Mouse (Mus musculus): Measurements from ENCODE around the gene Armc12.

The Armc12 gene

DNA sequence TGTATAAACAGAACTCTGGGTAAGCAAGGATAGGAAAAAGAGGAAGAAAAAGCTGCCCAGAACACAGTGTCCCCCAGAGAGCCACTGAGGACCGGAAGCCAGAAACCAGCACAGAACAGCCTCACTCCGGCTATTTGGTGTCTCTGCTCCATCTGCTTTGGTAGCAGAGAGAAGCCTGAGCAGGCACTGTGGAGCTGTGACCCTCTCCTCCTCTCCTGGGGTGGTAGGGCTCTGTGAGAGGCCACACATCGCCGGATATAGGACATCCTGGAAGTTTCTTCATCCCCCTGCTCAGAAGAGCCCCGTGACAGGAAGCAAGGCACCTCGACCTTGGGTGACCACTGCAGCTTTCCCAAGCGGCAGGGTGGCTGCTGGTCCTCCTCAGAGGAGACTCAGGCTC, 16.8 kb upstream of the Armc12 start:
- DNase-seq, result peak; percentile 22

DNA sequence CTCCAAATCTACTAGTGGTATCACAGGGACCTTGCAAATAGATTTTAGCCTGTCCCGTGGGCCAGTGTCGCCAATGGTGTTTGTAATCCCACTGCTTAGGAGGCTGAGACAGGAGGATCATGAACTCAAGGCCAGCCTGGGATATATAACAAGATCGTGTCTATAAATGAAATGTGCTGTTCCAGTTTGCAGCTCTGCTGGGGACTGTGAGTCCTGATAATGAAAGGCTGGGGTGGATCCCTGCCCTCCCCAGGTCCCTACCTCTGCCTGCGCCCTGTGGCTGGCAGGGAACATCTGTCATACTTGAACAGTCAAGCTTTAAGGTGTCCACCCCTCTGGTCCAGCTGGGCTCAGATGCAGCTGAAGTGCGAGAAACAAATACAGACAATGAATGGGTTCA, 16.1 kb upstream of the Armc12 start:
- peak; percentile 26 for DNase-seq

DNA sequence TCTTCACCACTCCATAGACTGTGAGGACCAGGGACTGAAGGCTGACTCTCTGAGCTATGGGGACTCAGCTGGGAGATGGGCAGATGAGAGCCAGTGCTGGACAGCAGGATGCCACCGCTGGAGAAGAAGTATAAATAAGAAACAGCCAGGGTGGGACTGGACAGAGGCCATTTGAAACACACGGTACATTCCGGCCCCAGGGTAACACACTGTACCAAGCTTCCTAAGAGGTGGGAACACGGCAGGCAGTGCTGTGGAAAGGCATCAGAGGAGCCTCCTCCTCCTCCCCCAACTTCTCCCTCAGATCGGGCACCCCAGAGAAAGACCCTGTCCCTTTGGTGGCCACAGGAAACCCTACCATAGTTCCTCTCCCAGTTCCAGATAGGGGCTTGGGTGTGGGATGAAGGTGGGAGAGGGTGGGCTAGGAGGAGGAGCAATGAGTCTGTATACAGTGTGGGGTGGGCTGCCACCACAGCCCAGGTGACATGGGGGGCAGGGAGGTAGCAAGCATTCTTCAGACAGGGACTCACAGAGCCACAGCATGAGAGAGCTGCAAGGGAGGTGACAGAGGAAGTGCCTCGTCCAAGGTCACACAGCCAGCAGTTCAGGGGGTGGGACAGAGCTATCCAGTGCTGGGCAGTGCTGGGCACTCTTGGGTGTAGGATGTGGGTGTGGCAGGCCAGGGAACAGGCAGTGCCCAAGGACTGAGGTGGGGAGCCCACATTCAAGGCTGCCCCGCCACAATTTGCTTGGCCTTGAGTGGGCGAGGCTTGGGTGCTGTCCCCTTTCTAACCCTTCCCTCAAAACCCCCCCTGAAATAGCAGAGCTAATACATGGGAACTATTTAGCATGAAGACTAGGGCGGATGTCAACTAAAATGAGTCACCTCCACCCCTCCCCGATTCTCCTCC, 14.9 kb upstream of the Armc12 start:
- peak; percentile 67 for DNase-seq

DNA sequence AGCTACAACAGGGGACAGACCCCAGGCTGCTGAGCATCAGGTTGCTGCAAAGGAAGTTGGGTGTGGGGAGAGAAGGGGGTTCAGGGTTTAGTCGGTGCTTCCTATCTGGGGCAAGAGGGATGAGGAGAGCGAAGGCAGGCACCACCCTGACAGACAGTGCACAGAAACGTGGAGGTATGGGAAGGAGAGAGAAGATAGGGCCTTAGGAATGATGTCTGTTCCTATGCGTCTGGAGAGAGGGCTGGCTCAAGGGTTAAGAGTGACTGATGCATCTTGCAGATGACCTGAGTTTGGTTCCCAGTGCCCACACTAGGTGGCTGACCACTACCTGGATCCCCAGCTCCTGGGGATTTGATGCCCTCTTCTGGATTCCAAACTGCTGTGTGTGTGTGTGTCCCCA, 13.7 kb upstream of the Armc12 start:
- peak; percentile 60 for DNase-seq

DNA sequence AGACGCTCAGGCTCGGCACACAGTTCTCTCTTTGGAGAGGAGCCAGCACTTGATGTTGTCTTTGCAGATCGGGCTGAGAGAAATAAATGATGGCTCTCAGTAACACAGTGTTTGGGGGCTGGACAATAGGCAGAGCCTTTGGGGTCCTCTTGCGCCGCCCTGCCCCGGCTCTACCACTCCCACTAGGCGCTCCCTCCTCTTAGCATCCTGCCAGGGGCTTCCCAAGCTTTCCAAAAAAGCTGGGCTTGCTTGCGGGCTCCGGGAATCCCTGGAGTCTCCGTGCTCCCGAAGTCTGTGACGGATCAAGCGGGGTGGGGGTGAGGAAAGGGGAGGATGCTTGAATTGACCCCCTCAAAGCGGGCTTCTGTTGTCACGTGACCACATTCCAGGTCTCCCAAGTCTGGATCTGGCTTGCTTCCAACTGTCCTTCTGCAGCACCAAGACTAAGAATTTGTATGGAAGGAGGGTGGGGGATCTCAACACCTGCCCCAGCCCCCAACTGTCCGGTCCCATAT, 13.1 kb upstream of the Armc12 start, which contains the start of gene Fkbp5:
Gene Fkbp5 (minus strand): TSS at position 87 of the 515 bp plus-strand sequence.
- peak; percentile 51 for DNase-seq

DNA sequence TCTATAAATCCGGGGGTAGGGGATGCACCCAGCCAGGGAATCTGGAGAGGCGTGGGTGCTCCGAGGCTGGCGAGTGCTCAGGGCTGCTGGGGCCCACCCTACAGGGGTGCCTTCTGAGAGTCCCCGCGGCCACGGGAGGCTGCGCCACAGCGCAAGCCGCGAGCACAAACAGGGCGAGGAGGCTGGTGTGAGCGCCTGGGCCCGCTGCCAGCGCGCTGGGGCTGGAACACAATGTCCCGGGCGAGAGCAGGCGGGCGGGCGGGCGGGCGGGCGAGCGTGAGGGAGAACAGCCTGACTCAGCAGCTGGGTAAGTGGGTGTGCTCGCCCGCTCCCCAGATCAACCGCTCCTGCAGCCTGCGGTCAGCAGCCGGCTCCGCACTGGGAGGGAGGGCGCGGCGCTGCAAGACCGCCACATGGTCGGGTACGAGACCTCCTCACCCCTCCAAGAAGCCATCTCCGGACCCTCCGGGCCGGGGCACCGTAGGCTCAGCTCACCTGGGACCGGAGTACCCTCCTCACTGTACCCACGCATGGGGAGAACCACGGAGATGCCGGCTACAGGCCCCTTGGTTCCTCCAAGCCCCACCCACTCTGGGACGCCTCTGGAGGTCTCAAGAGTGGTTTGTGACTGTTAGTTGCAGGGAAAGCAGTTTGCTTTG, 12.5 kb upstream of the Armc12 start:
- DNase-seq, result peak; percentile 83

DNA sequence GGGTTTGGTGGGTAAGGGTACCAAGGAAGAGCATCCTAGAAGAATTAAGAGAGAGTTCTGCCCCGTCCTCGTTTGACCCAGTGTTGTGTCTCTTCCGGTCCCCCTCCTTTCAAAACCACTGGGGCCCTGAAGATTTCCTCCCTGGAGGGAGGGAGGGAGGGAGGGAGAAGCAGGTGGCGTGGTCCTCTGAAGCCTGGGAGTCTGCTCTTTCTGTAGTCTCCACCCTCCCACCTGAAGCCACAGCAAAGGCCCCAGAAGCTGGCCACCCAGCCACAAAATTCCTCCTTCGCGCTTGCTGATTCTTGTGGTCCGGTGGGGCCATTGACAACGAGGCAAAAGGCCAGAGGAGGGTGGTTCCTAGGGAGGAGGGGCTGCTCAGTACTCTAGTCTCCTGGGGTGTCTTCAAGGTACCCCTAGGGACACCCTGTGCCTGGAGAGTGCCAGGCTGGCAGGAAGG, 12.0 kb upstream of the Armc12 start:
- DNase-seq, result peak; percentile 63

DNA sequence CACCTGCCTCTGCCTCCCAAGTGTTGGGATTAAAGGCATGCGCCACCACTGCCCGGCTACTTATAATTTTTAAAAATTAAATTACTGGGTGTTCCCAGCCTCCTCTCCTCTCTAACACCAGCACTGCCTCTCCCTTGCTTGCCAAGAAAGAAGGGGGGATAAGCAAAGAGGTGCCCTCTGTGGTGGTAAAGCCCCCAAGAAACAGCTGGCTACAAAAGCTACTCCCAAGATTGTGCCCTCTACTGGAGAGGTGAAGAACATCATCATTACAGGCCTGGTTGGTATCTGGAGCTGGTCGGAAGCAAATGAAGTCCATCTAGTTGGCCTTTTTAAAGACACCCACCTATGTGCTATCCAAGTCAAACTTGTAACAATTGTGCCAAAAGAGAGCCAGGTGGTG, 10.8 kb upstream of the Armc12 start:
- peak; percentile 42 for DNase-seq

DNA sequence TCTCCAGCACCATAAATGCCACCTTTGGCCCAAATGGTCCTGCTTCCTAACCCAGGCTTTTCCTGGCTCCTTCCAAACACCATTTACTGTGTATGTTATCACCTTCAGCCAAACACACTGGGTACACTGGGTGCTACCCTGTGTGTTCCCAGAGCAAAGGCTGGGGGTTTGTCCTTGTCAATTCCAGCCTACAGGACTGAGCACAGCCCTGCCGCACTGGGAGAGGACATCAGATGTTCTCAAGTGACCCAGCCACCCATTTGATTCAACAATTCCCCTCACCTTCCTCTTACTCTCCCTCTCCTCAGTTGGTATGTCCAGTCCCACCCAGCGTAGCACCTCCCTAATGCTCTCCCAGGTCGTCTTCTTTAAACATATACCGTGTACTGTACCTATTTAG, 10.0 kb upstream of the Armc12 start:
- DNase-seq, result no peak

DNA sequence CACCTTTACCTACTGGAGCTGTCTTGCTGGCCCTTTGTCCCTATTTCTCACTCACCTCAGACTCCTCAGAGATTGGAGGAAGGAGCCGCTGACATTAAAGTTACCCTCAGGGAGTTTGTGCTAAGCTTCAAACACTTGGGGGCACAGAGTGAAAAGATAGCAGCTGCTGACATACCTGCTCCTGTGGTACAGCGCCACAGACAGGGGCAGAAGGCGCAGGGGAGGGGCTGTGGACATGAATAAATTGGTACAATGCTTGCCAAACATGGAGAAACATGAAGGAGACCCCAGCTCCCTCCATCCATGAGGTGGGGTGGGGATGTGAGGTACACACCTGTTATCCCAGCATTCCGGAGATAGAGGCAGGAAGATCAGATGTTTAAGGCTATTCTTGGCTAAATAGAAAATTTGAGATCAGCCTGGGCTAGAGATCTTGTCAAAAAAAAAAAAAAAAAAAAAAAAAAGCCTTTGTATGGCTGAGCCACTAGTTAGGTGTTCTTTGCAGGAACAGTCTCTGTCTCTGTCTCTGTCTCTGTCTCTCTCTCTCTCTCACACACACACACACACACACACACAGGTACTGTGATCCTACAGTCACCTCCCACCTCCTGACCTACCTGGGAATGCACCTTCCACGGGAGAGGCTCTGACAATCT, 9.4 kb upstream of the Armc12 start:
- DNase-seq, result peak; percentile 67

DNA sequence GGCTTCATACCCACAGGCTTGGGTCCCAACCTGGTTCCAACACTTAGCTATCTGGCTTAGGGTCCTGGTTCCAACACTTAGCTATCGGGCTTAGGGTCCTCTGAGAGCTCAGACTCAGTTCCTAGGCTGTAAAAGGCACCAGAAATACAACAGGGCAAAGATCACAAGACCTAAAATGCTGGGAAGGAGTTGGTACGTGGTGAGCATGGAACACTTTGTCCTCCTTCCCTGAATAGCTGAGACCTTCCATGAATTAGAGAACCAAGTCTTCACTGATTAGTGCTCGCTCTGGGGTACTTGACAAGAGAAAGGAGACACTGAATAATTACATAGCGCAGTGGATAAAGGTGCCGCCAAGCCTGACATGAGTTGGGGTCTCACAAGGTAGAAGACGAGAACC, 8.7 kb upstream of the Armc12 start:
- DNase-seq, result peak; percentile 12

DNA sequence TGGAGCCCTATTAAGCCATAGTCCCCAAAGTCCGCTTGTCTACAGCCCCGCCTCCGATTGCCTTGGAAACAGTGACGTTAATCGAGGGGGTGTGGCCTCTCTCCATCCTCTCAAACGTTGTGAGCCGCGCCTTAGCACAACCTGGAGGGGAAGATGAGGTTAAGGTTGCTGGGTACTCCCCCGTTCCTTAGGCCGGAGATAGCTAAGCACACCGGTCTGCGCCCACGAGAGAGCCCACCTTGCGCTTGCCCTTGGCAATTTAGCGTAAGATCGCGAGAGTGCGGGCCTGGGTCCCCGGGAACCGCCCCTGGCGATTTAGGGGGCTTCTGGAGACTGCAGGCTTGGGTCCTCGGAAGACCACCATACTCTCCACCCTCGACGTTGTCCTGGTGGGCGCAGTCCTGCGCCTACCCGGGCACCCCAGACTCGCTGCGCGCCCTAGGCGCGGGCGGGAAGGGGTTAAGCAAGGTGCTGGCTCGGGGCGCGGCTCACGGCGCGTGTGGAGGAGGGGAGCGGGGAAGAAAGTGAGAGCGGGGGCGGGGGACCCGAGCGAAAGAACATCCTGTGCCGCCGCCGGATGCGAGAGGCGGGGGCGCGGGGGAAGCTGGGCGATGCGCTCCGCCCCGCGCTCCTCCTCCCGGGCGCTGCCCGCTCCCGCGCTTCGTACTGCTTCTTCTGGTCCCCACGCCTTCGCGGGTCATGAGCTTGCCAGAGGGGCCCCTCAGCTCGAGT, 7.8 kb upstream of the Armc12 start:
- DNase-seq, result peak; percentile 98

DNA sequence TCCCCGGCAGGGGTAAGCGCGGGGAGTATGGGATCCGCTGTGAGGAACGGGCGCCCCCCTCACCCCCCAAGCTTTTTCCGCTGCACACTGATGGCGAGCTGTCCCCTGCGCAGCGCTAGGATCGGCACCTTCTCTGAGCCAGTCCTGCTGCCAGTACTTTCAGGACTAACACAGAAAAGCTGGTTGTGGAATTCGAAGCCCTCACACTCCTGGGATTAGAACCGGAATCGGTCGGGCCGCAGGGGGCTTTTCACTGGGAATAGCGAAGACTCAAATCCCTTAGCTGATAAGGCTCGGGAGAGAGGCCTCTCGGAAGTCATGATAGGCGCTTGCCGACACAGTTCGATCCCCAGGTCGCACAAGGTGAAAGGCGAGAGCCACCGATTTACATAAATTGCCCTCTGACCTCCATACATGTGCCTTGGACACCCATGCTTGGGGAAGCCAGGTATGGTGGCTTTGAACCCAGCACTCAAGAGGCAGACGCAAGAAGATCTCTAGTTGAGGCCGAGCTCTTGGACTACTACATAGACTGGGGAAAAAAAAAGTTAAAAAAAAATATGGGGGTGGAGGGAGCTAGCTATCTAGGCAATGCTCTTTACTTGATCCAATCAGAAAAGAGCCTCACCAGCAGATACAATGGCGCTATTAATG, 7.1 kb upstream of the Armc12 start:
- no peak for DNase-seq

DNA sequence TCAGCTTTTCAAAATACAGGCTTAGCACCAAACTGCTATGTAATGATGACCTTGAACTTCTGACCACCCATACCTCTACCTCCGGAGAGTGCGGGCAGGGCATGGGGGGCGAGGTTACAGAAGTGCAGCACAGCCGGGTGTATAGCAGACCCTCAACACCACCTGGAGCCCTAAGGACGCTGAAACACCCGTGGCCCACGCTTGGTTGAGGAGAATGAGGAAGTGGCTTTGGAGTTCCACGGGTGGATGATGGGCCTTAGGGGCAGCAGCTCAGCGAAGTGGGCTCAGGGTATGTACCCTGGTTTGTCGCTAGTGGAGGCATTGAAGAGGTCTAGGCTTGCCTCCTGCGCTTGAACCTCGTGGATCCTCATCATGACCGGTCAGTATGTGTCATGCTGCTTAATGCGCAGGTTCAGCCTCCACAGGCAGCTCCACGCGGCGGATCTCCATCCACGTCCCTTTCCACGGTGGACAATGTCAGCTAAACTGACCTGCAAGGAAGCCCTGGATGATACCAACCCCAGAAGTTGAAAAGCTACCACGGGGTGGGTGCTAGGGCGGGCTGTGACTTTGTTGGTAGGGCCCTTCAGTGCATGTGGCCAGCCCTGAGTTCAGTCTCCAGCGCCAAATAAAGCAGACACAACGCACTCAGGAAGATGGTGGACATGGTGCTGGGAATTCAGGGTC, 6.5 kb upstream of the Armc12 start:
- peak; percentile 65 for DNase-seq

DNA sequence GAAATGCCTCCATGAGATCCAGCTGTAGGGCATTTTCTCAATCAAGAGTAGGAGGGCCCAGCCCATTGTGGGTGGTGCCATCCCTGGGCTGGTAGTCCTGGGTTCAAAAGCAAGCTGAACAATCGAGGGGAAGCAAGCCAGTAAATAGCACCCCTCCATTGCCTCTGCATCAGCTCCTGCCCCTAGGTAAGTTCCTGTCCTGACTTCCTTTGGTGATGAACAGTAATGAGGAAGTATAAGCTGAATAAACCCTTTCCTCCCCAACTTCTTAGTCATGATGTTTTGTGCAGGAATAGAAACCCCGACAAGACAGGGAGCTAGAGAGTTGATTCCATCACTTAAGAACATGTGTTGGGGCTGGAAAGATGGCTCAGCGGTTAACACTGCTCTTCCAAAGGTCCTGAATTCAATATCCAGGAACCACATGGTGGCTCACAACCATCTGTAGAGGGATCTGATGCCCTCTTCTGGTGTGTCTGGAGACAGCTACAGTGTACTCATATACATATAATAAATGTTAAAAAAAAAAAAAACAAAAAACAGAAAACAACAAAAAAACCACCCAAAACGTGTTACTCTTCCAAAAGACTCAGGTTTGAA, 5.7 kb upstream of the Armc12 start:
- peak; percentile 39 for DNase-seq

DNA sequence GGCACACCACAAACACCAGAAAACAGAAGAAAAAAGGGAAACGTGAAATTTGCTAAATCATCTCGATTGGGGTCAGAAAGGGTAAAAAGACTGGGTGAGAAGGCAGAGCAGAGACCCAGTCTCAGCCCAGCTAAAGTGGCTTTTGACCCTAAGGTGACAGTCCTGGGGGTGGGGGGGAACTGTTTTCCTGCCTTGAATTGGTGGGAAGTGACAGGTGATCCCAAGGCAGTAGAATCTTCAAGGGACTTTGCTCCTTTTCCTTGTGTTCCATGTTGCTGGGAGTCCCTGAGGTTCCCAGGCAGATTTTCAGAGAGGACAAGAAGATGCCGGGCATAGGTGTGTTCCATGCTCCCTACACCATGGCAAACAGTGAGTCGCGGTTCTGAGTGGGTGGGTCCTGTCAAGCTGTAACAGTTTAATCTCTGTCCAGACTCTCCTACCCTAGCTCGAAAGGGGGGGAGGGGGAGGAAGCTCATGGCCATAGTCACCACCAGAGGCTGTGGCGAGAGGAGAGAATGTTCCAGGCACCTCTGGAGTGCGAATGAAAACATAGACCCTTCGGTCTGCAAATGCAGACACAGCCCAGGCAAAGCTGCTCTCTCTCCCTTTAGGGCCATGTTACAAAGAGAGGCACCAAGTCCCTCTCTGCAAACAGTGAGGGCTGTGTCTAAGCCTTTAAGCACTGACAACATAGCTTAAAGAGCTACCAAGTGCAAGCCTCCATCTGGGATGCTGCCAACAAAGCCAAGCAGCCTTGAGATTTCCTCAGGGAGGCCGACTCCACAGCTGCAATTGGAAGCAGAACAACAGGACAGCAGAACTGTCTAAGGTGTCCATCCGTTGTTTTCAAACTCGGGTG, 3.2 kb upstream of the Armc12 start:
- DNase-seq, result no peak

DNA sequence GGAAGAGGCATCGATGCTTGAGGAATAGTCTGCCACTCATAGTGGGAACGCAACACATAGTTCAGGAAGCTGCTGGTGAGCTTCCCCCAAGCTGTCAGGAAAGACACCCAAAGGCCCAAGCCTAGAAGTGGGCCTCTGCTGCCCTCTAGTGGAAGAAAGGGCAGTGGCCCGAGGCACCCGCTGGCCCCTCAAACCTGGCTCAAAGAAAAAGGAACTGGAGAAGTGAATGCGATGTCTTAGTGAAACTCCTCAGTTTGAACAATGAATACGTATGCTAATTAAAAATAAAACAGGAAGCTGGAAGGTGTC, 2.6 kb upstream of the Armc12 start:
- DNase-seq, result peak; percentile 93

DNA sequence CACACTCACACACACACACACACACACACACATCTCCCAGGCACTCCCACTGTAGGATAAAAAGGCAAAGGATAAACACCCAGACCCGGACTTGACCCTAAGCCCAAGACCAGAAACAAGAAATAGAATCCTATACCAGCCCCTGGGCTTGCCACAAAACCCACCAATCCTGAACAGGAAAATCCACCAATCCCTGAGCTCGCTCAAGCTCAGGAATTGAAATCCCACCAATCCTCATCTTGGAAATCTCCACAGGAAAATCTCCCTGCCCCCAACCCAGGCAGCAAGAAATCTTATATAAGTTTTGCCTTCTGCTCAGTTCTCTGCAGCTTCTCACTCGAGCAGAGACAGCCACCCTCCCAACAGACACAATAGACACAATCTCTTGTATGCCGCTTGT, 1.5 kb upstream of the Armc12 start:
- DNase-seq, result no peak

DNA sequence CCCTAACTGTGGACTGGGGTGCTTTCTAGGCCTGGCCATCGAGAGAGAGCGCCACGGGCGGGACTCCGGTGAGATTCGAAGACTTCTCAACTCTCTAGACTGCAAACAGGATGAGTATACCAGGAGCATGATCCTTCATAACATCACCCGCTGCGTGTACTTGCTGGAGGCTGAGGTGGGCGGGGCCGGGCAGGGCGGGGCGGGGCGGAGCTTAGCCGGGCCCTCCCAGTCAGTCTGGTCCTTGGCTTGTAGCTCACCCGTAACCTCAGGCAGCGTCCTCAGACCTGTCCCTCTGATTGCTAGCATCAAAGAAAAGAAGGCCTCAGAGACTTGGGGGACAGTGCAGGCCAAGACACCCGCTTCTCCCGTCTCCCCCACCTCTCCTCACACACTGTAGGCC, 1.3 kb downstream of the Armc12 start:
- peak; percentile 49 for DNase-seq

DNA sequence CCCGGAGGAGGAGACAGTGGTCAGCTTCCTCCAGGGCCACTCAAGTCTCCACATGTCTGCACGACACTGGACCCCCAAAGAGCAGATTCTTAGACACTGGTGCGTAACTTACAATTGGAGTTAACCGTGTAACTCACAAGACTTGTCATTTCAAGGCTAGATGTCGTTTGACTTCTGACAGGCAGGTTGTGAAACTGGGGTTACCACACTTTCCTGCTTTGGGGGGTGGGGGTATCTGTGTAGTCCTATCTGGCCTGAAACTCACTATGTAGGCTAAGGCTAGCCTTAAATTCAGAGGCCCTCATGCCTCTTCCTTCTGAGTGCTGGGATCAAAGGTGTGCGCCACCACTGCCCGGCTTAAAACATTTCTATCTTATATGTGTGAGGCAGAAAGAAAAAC, 2.0 kb downstream of the Armc12 start:
- DNase-seq, result no peak
